Mouse (Mus musculus) MEL (cell line): Measurements from ENCODE around the gene Rhoh. TPM values are rescaled to one million over a fixed set of nuclear protein-coding genes. Genes with fewer than 3 reads are reported as not detected.

Experiments
- DNase-seq: peaks from one replicate; pipeline ENCODE4 v3.0.0; 2011; ENCODE audit warnings: low read depth, low spot score
- H3K27ac ChIP-seq: 2 replicates; pipeline ENCODE4 v1.5.1; 2012; ENCODE audit warnings: low read depth, mild to moderate bottlenecking, control low read depth, low read length, moderate library complexity; ENCODE audit not compliant: control insufficient read depth
- H3K27me3 ChIP-seq, 2 experiments: fragments of 150-350 bp in 1 of 2; sonication (generic) in 1 of 2; 2 replicates each; pipeline ENCODE4 v1.6.1; 2012; ENCODE audit warnings: low read length in 2 of 2, mild to moderate bottlenecking in 2 of 2, improper control_type of control experiment in 1 of 2, moderate library complexity in 1 of 2; ENCODE audit not compliant: insufficient read depth in 2 of 2, control insufficient read depth in 1 of 2
- H3K36me3 ChIP-seq, 2 experiments: 2 replicates each; pipeline ENCODE4 v1.6.1; 2012 to 2014; ENCODE audit warnings: low read length in 2 of 2, improper control_type of control experiment in 1 of 2, inconsistent platforms in 1 of 2, mild to moderate bottlenecking in 1 of 2; ENCODE audit not compliant: insufficient read depth in 2 of 2, control insufficient read depth in 1 of 2
- H3K4me1 ChIP-seq, 2 experiments: fragments of 150-350 bp in 1 of 2; sonication (generic) in 1 of 2; 2 replicates each; pipeline ENCODE4 v1.6.1; 2012; ENCODE audit warnings: low read length in 2 of 2, improper control_type of control experiment in 1 of 2, mild to moderate bottlenecking in 1 of 2; ENCODE audit not compliant: insufficient read depth in 2 of 2, control insufficient read depth in 1 of 2
- H3K4me3 ChIP-seq, 2 experiments: fragments of 150-350 bp in 1 of 2; sonication (generic) in 1 of 2; 2 replicates each; pipeline ENCODE4 v1.5.1; 2012; ENCODE audit warnings: low read depth in 2 of 2, low read length in 2 of 2, mild to moderate bottlenecking in 2 of 2, moderate library complexity in 2 of 2, control low read depth in 1 of 2, improper control_type of control experiment in 1 of 2; ENCODE audit not compliant: control insufficient read depth in 1 of 2, insufficient read depth in 1 of 2
- H3K79me2 ChIP-seq: 2 replicates; pipeline ENCODE4 v1.6.1; 2012; ENCODE audit warnings: mild to moderate bottlenecking, low read length, moderate library complexity; ENCODE audit not compliant: control insufficient read depth, poor library complexity, insufficient read depth
- H3K9ac ChIP-seq: 2 replicates; pipeline ENCODE4 v1.6.1; 2012; ENCODE audit warnings: low read depth, mild to moderate bottlenecking, control low read depth, low read length, moderate library complexity; ENCODE audit not compliant: control insufficient read depth, poor library complexity, severe bottlenecking
- H3K9me3 ChIP-seq: fragments of 150-350 bp; sonication (generic); replicated peaks from 2 replicates; pipeline ENCODE4 v1.6.1; 2012; ENCODE audit warnings: mild to moderate bottlenecking, low read length, improper control_type of control experiment, moderate library complexity; ENCODE audit not compliant: insufficient read depth
- CHD1 ChIP-seq: IDR thresholded peaks from 2 replicates; pipeline ENCODE4 v1.6.1; 2012; ENCODE audit warnings: low read depth, mild to moderate bottlenecking, inconsistent platforms, low read length, improper control_type of control experiment
- CTCF ChIP-seq, 3 experiments: IDR thresholded peaks in 2 of 3; conservative IDR thresholded peaks in 1 of 3; 2 replicates each; pipeline ENCODE4 v1.5.1; 2011 to 2012; ENCODE audit warnings: low read length in 3 of 3, low read depth in 2 of 3, mild to moderate bottlenecking in 2 of 3, improper control_type of control experiment in 1 of 3, inconsistent platforms in 1 of 3, mixed read lengths in 1 of 3, moderate library complexity in 1 of 3; ENCODE audit not compliant: control insufficient read depth in 1 of 3, insufficient read depth in 1 of 3, poor library complexity in 1 of 3, severe bottlenecking in 1 of 3
- EP300 ChIP-seq, 2 experiments: IDR thresholded peaks; 2 replicates each; pipeline ENCODE4 v1.6.1; 2011; ENCODE audit warnings: improper control_type of control experiment in 2 of 2, low read length in 2 of 2, low read depth in 1 of 2, mild to moderate bottlenecking in 1 of 2
- ETS1 ChIP-seq: IDR thresholded peaks from 2 replicates; pipeline ENCODE4 v1.6.1; 2012; ENCODE audit warnings: low read depth, mild to moderate bottlenecking, inconsistent platforms, low read length, improper control_type of control experiment, moderate library complexity
- GABPA ChIP-seq: IDR thresholded peaks from 2 replicates; pipeline ENCODE4 v1.6.1; 2012; ENCODE audit warnings: low read depth, mild to moderate bottlenecking, inconsistent platforms, low read length, improper control_type of control experiment, moderate library complexity
- GATA1 ChIP-seq: IDR thresholded peaks from 2 replicates; pipeline ENCODE4 v1.6.1; 2011; ENCODE audit warnings: low read depth, low read length, improper control_type of control experiment
- MAFK ChIP-seq: IDR thresholded peaks from 2 replicates; pipeline ENCODE4 v1.6.1; 2011; ENCODE audit warnings: low read depth, mild to moderate bottlenecking, low read length, improper control_type of control experiment, borderline replicate concordance
- MAX ChIP-seq: IDR thresholded peaks from 2 replicates; pipeline ENCODE4 v1.6.1; 2011; ENCODE audit warnings: low read length, improper control_type of control experiment
- MAZ ChIP-seq: IDR thresholded peaks from 2 replicates; pipeline ENCODE4 v1.6.1; 2012; ENCODE audit warnings: low read depth, mild to moderate bottlenecking, inconsistent platforms, low read length, improper control_type of control experiment
- MEF2A ChIP-seq: IDR thresholded peaks from 2 replicates; pipeline ENCODE4 v1.6.1; 2014; ENCODE audit warnings: low read depth, mild to moderate bottlenecking, inconsistent platforms, low read length, improper control_type of control experiment; ENCODE audit not compliant: poor library complexity, insufficient replicate concordance, severe bottlenecking; ENCODE audit errors: extremely low read depth
- MYB ChIP-seq: IDR thresholded peaks from 2 replicates; pipeline ENCODE4 v1.6.1; 2011; ENCODE audit warnings: mild to moderate bottlenecking, low read depth, low read length, improper control_type of control experiment
- MYC ChIP-seq: IDR thresholded peaks from 2 replicates; pipeline ENCODE4 v1.6.1; 2011; ENCODE audit warnings: low read depth, mild to moderate bottlenecking, low read length, improper control_type of control experiment, moderate library complexity
- NRF1 ChIP-seq: IDR thresholded peaks from 2 replicates; pipeline ENCODE4 v1.6.1; 2014; ENCODE audit warnings: low read depth, mild to moderate bottlenecking, inconsistent platforms, low read length, improper control_type of control experiment, moderate library complexity; ENCODE audit not compliant: poor library complexity, insufficient read depth, severe bottlenecking
- POLR2AphosphoS5 ChIP-seq: IDR thresholded peaks from 2 replicates; pipeline ENCODE4 v1.6.1; 2012; ENCODE audit warnings: low read depth, borderline replicate concordance, mild to moderate bottlenecking, inconsistent platforms, low read length, moderate library complexity, mixed read lengths
- RAD21 ChIP-seq: IDR thresholded peaks from 2 replicates; pipeline ENCODE4 v1.6.1; 2011; ENCODE audit warnings: mild to moderate bottlenecking, low read depth, low read length, improper control_type of control experiment
- RCOR1 ChIP-seq: IDR thresholded peaks from 2 replicates; pipeline ENCODE4 v1.6.1; 2012; ENCODE audit warnings: low read depth, mild to moderate bottlenecking, inconsistent platforms, low read length, improper control_type of control experiment
- SIN3A ChIP-seq: IDR thresholded peaks from 2 replicates; pipeline ENCODE4 v1.6.1; 2012; ENCODE audit warnings: low read length, improper control_type of control experiment, inconsistent platforms
- SMC3 ChIP-seq: IDR thresholded peaks from 2 replicates; pipeline ENCODE4 v1.6.1; 2011; ENCODE audit warnings: low read depth, low read length, improper control_type of control experiment
- TAL1 ChIP-seq: IDR thresholded peaks from 2 replicates; pipeline ENCODE4 v1.6.1; 2012; ENCODE audit warnings: mild to moderate bottlenecking, inconsistent platforms, low read length, moderate library complexity, mixed read lengths
- TCF12 ChIP-seq: IDR thresholded peaks from 2 replicates; pipeline ENCODE4 v1.6.1; 2014; ENCODE audit warnings: low read depth, mild to moderate bottlenecking, inconsistent platforms, low read length, improper control_type of control experiment, moderate library complexity
- UBTF ChIP-seq: IDR thresholded peaks from 2 replicates; pipeline ENCODE4 v1.6.1; 2012; ENCODE audit warnings: low read depth, mild to moderate bottlenecking, inconsistent platforms, low read length, improper control_type of control experiment, moderate library complexity, borderline replicate concordance; ENCODE audit not compliant: insufficient read depth
- USF1 ChIP-seq: IDR thresholded peaks from 2 replicates; pipeline ENCODE4 v1.6.1; 2014; ENCODE audit warnings: low read depth, mild to moderate bottlenecking, inconsistent platforms, low read length, improper control_type of control experiment, moderate library complexity
- ZNF384 ChIP-seq: IDR thresholded peaks from 2 replicates; pipeline ENCODE4 v1.6.1; 2012; ENCODE audit warnings: low read depth, mild to moderate bottlenecking, inconsistent platforms, low read length, improper control_type of control experiment
- polyA plus RNA-seq, 2 experiments: library from polyadenylated mRNA; stranded (reverse) in 1 of 2; unstranded in 1 of 2; fragments of >175 nt in 1 of 2; fragments of >200 nt in 1 of 2; gene quantifications; 2 replicates each; pipeline versions ENCODE4 v1.2.1 to v1.2.4; 2012; ENCODE audit warnings: low replicate concordance in 2 of 2, low read depth in 1 of 2; ENCODE audit not compliant: insufficient read length in 2 of 2, insufficient read depth in 1 of 2, missing spikeins in 1 of 2
- total RNA-seq: library from RNA; depleted of rRNA; stranded (reverse); fragments of 300-350 nt; gene quantifications from 2 replicates; pipeline ENCODE4 v1.2.3, GENCODE M21; 2012

Rhoh gene
- total and polyA plus RNA-seq, 3 experiments: 0.15 to 0.31 TPM; not detected in 1

DNA sequence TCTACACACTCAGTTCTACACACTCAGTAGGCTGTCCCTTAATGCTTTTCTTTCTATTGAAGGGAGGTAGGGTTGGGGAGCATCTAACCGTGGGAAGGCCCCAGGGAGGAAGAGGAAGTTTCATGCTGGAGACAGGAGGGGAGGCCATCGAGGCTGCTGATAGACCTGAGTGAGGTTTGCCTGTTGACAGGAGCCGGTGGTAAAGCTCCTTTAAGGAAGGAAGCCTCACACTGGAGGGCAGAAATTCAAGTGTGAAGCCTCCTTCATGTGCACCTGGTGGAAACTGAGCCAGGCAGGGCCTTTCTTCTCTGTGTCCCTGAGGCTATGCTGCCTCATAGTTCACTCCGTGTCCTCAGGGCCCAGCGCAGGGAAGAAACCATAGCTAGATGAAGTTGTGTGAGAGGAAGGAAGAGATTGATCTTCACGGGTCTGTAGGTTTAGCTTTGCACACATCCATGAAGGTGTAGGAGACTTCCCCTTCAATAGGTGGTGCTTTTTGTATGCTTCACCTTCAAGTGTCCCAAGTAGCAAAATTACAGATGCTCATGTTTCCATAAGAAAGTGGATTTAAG, 34.2 kb downstream of the Rhoh start:
- H3K36me3 ChIP-seq: peaks cover 0 to 60% of the 10 kb centered on the region in 2 experiments; a peak in 2 of 4 replicates
- H3K9me3 ChIP-seq: no peaks in the 10 kb centered on the region
- peak; percentile 65 for DNase-seq
- peak overlapping the region; percentile 63 for H3K27ac ChIP-seq
- H3K79me2 ChIP-seq: peaks cover 10% of the 10 kb centered on the region
- no peak overlapping the region for H3K4me3 ChIP-seq
- no peaks in the 10 kb centered on the region for H3K27me3 ChIP-seq
- 0 out of 2 replicates have a peak overlapping the region, but pooled peaks have one; percentile 11 for H3K9ac ChIP-seq
- TF ChIP-seq MAX: 0 out of 2 replicates have a peak, but pooled peaks have one; percentile 15
- TF ChIP-seq MAZ: no peak
- TF ChIP-seq ETS1: 0 out of 2 replicates have a peak, but pooled peaks have one; percentile 18
- peak in 1 of 2 experiments; percentile 30; a peak in 1 of 4 replicates for TF ChIP-seq EP300 (IDR thresholded peaks at IDR 0.05; ENCODE audit: low read depth in 1 of 2, low read length in 2 of 2)
- no peak for TF ChIP-seq MYC
- peaks cover 46 to 48% of the 10 kb centered on the region in 2 experiments for H3K4me1 ChIP-seq

DNA sequence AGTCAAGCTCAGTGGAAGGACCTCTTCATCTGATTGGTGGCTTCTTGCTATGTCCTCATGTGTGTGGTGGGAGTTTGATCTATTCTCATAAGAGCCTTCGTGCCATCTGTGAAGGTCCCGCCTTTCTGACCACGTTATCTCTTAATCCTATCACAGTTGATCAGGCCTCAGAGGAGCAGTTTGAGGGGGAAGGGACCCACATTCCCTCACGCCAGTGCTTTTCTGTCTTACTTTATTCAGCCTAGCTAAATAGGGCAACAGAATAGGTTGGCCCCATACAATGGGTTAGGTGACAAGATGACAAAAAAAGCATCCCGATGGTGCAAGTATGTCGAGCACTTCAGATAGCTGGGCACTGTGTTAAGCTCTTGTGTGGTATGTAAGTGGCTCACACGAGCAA, 34.8 kb downstream of the Rhoh start:
- H3K79me2 ChIP-seq: peaks cover 10% of the 10 kb centered on the region
- no peaks in the 10 kb centered on the region for H3K9me3 ChIP-seq
- no peak overlapping the region for H3K4me3 ChIP-seq
- no peak overlapping the region for H3K9ac ChIP-seq
- H3K4me1 ChIP-seq: peaks cover 46 to 53% of the 10 kb centered on the region in 2 experiments
- no peaks in the 10 kb centered on the region for H3K27me3 ChIP-seq
- no peak for DNase-seq
- peaks cover 0 to 64% of the 10 kb centered on the region in 2 experiments; a peak in 2 of 4 replicates for H3K36me3 ChIP-seq
- TF ChIP-seq USF1 (no peak), UBTF (no peak), CHD1 (no peak), EP300 (IDR thresholded peaks at IDR 0.05; ENCODE audit: low read depth in 1 of 2, low read length in 2 of 2) (peak in 1 of 2 experiments; percentile 4; a peak in 1 of 4 replicates), NRF1 (no peak), RCOR1 (no peak), MYB (no peak), GABPA (no peak), POLR2AphosphoS5 (no peak), ETS1 (peak; percentile 22; the same call in 1 of the 2 replicates)
- peak overlapping the region; percentile 63 for H3K27ac ChIP-seq

DNA sequence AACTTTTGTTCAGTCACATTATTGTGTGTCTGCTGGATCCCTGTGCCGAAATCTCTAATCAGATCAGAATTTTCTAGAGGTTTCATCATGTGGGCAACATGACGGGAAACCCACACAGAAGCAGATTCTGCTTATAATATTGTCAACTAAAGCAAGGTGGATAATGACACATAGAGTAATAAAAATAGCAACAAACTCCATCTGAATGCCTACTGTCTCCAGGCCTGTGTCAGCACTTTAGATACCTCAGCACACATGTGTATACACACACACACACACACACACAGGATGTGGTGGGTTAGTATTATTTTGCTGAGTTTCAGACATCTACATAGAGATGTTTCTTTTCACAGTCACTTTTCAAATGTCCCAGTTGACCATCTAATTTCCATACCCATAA, 36.7 kb downstream of the Rhoh start:
- H3K27ac ChIP-seq: peak overlapping the region; percentile 64
- peak overlapping the region; percentile 31; the same call in 1 of the 2 replicates for H3K9ac ChIP-seq
- H3K79me2 ChIP-seq: peaks cover 10% of the 10 kb centered on the region
- TF ChIP-seq EP300 (IDR thresholded peaks at IDR 0.05; ENCODE audit: low read depth in 1 of 2, low read length in 2 of 2): peak in 1 of 2 experiments; percentile 64; a peak in 2 of 4 replicates
- TF ChIP-seq RAD21: no peak
- no peak for TF ChIP-seq SMC3
- TF ChIP-seq SIN3A: 0 out of 2 replicates have a peak, but pooled peaks have one; percentile 17
- TF ChIP-seq TCF12: peak; percentile 35; the same call in 1 of the 2 replicates
- 0 out of 2 replicates have a peak, but pooled peaks have one; percentile 23 for TF ChIP-seq MAZ
- TF ChIP-seq MAFK: peak; percentile 53; the same call in 1 of the 2 replicates
- TF ChIP-seq ZNF384: no peak
- TF ChIP-seq MAX: no peak
- TF ChIP-seq ETS1: peak; percentile 68
- TF ChIP-seq MEF2A: peak; percentile 58; the same call in 1 of the 2 replicates
- TF ChIP-seq CTCF (IDR thresholded peaks at IDR 0.05 in 2 of 3, conservative IDR thresholded peaks at IDR 0.05 in 1 of 3; ENCODE audit: control insufficient read depth in 1 of 3, insufficient read depth in 1 of 3, low read depth in 2 of 3, low read length in 3 of 3, poor library complexity in 1 of 3, severe bottlenecking in 1 of 3): no peak
- peak; percentile 21; the same call in 1 of the 2 replicates for TF ChIP-seq USF1
- peak; percentile 26; the same call in 1 of the 2 replicates for TF ChIP-seq GATA1
- no peak for TF ChIP-seq TAL1
- TF ChIP-seq, all 39 proteins: peak for 9
- Histone ChIP-seq H3K4me3 (no peak overlapping the region), H3K9me3 (no peaks in the 10 kb centered on the region), H3K27me3 (no peaks in the 10 kb centered on the region), H3K4me1 (peaks cover 50 to 67% of the 10 kb centered on the region in 2 experiments), H3K36me3 (peaks cover 0 to 71% of the 10 kb centered on the region in 2 experiments; a peak in 2 of 4 replicates)
- peak; percentile 41 for DNase-seq
